Mouse (Mus musculus) kidney, postnatal 25 days (tissue): Measurements from ENCODE around the gene Gm9117.
"Not testable (repeated sequence)": the region's sequence is repeated elsewhere in the genome, so short reads cannot be mapped to it uniquely, and the experiment has no call there.

Experiments used
- DNase-seq, 2 experiments: peaks; one replicate each; pipeline ENCODE4 v3.0.0; 2021; ENCODE audit warnings: mixed read lengths in 2 of 2

The Gm9117 gene

GRCm38 (mm10) chr3:93943443-93943842 lies at the start of gene Gm9117:
Gm9117 (minus strand) TSS chr3:93943543.
- not testable (repeated sequence) for DNase-seq

- DNase-seq = not testable (repeated sequence)
These were observed 25.6 kb upstream of the Gm9117 start for GRCm38 (mm10) chr3:93968938-93969337.

DNA sequence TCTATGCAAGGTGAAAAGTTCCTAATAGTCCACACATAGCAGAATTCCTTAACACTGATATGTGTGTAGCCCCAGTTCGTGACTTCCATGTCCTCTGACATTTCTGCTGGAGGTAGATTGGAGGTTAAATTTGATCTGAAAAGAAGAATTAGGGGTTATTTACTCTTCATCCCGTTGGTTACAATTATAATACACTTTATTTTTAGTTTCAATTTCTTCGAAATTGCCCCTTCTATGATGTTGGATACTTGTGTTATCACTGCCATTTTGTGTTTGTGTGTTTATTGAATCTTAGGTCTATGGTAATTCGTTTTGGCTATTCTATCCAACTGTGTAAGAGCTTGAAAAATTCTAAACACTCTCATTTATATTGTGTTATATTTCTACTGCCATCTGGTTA lies 17.9 kb upstream of the Gm9117 start, which contains the start of gene Tdpoz5:
TSS of gene Tdpoz5 (minus strand) at position 101 of the 400 bp plus-strand sequence.
- not testable (repeated sequence) for DNase-seq

- not testable (repeated sequence) for DNase-seq
These were observed 5.0 kb downstream of the Gm9117 start for GRCm38 (mm10) chr3:93938386-93938785.
